Mouse (Mus musculus) right cerebral cortex, adult 2 months (tissue): ENCODE results near the gene Defb42.

Experiments
- DNase-seq, 2 experiments: peaks; one replicate each; pipeline ENCODE4 v3.0.0; 2021 to 2022; ENCODE audit warnings: low spot score in 2 of 2

The Defb42 gene

GRCm38 (mm10) chr14:63046691-63047090 lies at the start of gene Defb42:
TSS of gene Defb42 (plus strand) at chr14:63046991.
- no peak for DNase-seq

- DNase-seq: no peak
Observed at GRCm38 (mm10) chr14:62997777-62998176, 49.0 kb upstream of the Defb42 start, which contains the start of gene Defb47. TSS of gene Defb47 (plus strand) at chr14:62998077.

GRCm38 (mm10) chr14:62998977-62999376 lies 47.8 kb upstream of the Defb42 start:
- DNase-seq: no peak

GRCm38 (mm10) chr14:63002588-63002987 lies 44.2 kb upstream of the Defb42 start:
- no peak for DNase-seq

GRCm38 (mm10) chr14:63011471-63011870 lies 35.3 kb upstream of the Defb42 start, which contains the start of gene Defb43:
TSS of gene Defb43 (plus strand) at chr14:63011771.
- DNase-seq: no peak

- DNase-seq: no peak
Observed at GRCm38 (mm10) chr14:63013082-63013481, 33.7 kb upstream of the Defb42 start.

GRCm38 (mm10) chr14:63014667-63015066 lies 32.1 kb upstream of the Defb42 start:
- peak in 1 of 2 experiments; percentile 5 for DNase-seq

- DNase-seq: peak; percentile 38 to 40
Observed at GRCm38 (mm10) chr14:63020524-63021156, 26.2 kb upstream of the Defb42 start.

GRCm38 (mm10) chr14:63049910-63050370 lies 3.1 kb downstream of the Defb42 start, which contains the start of gene Defb30:
TSS of gene Defb30 (minus strand) at chr14:63049960.
- DNase-seq: no peak

GRCm38 (mm10) chr14:63050769-63051168 lies 4.0 kb downstream of the Defb42 start:
- peak; percentile 29 to 45 for DNase-seq

GRCm38 (mm10) chr14:63054729-63055128 lies 7.9 kb downstream of the Defb42 start:
- peak in 1 of 2 experiments; percentile 7 for DNase-seq

- no peak for DNase-seq
Observed at GRCm38 (mm10) chr14:63060361-63060760, 13.6 kb downstream of the Defb42 start.

- no peak for DNase-seq
Observed at GRCm38 (mm10) chr14:63062184-63062583, 15.4 kb downstream of the Defb42 start.

- no peak for DNase-seq
Observed at GRCm38 (mm10) chr14:63065391-63065790, 18.6 kb downstream of the Defb42 start.

GRCm38 (mm10) chr14:63066630-63067310 lies 20.0 kb downstream of the Defb42 start:
- DNase-seq: peak; percentile 81 to 82

- no peak for DNase-seq
Observed at GRCm38 (mm10) chr14:63067708-63068107, 20.9 kb downstream of the Defb42 start.
